Mouse (Mus musculus): ENCODE measurements around the gene Igfbp4.

Igfbp4 gene

GRCm38 (mm10) chr11:99042834-99043431, 1.9 kb downstream of the Igfbp4 start:
- no peak for DNase-seq

DNA sequence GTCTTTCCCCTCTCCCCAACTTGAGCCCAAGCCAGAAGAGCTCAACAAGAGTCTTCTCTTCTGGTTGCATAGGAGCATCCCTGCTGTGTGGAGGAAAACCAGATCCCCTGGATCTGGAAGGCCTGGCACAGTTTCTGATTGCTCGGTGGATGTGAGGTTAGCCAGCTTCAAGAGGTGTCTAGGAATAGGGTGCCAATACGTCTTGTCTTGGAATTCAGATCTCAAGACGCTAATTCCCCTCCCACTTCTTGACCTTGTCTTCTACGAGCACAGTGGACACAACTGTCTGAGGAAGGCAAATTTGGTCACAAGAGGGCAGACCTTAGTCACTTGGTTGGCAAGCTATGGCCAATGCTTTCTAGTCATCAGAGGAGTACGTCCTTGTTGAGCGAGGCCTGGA, 2.6 kb downstream of the Igfbp4 start:
- DNase-seq: no peak

- DNase-seq: no peak
Observed at GRCm38 (mm10) chr11:99044306-99044705, 3.3 kb downstream of the Igfbp4 start.

- DNase-seq: no peak
Observed at GRCm38 (mm10) chr11:99045159-99045889, 4.3 kb downstream of the Igfbp4 start.

GRCm38 (mm10) chr11:99047120-99047519, 6.1 kb downstream of the Igfbp4 start:
- DNase-seq: no peak

DNA sequence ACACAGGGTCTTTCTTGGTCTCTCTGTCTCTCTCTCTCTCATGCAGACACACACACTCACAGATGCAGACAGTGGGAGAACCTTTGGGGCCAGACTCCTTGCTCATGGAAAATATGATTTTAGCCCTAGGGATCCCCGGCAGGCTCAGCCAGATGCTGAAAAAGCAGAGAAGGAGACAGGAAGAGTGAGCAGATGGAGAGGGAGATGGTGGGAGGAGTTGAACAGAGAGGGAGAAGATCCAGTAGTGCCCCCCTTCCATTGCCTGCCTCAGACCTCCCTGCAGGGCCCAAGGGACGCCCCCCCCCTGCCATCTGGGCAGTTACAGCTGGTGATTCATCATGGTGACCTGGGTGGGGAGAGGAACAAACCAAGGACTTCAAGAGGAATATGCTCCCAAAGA, 6.6 kb downstream of the Igfbp4 start:
- no peak for DNase-seq

DNA sequence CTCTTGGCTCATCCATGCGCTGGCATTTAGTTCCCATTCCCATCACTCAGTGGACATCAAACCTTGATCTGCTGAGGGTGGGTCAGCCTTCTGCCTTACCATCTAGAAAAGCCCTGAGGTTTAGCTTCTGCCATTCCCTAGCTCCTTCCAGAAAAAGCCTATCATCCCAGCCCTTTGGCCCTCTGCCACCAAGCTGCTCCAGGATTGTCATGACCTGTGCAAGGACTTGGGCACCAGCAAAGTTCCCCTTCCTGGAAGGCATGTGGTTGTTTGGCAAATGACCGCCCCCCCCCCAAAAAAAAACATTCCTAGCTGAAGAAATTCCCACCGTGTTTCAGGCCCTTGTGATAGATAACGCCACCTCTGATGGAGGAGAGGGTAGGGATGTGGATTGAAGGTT, 14.1 kb downstream of the Igfbp4 start:
- DNase-seq: no peak

DNA sequence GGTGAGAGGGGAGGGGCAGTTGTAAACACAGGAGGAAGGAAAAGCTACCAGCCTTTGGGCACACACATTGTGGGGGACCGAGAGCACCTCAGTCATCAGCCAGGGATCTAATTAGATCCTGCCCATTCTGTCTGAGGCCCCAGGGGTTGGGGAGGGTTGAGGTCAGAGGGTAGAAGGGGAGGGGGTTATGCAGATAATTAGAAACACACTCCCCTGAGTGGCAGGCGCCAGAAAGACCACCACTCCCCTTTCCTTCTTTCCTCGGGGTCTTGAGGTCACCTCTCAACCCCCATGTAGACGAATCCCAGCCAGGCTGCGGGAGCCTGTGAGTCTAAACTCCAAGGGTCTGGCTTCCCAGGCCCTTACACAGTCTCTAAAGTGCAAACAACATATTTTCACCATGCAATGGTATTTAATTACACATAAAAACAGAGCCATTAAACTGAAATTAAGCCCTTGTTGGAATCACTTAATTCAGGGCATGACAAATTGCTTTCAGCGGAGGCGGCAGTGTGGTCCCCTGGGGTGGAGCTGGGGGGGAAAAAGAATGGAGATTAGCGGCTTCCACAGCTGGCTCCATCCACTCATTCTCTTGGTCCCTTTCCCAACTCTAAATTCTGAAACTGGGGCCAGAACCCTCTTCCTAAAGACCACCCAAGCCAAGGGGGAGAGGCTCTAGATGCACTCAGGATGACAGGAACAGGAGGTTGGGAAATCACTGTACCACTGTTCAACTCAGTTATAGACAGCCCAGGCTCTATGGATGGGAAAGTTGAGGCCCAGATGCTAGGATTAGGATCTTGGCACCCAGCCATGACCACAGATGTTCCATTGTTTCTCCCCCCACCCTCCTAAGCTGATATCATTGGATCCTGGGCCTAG, 14.8 kb downstream of the Igfbp4 start:
- no peak for DNase-seq

GRCm38 (mm10) chr11:99060435-99060834, 19.4 kb downstream of the Igfbp4 start:
- DNase-seq: no peak

DNA sequence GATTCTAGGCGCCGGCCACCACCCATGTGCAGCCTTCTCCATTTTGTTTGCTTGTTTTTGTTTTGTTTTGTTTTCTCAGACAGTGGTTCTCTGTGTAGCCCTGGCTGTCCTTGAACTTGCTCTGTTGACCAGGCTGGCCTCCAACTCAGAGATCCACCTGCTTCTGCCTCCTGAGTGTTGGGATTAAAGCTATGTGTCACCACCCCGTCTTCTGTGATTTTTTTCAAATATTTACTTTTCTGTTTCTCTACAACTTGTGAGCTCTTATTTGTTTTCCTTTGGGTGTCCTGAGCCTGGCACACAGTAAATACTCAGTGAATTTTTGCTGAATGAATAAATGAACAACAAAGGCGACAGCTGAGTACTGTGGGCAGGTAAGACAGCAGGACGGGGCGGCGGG, 21.6 kb downstream of the Igfbp4 start:
- DNase-seq: no peak

DNA sequence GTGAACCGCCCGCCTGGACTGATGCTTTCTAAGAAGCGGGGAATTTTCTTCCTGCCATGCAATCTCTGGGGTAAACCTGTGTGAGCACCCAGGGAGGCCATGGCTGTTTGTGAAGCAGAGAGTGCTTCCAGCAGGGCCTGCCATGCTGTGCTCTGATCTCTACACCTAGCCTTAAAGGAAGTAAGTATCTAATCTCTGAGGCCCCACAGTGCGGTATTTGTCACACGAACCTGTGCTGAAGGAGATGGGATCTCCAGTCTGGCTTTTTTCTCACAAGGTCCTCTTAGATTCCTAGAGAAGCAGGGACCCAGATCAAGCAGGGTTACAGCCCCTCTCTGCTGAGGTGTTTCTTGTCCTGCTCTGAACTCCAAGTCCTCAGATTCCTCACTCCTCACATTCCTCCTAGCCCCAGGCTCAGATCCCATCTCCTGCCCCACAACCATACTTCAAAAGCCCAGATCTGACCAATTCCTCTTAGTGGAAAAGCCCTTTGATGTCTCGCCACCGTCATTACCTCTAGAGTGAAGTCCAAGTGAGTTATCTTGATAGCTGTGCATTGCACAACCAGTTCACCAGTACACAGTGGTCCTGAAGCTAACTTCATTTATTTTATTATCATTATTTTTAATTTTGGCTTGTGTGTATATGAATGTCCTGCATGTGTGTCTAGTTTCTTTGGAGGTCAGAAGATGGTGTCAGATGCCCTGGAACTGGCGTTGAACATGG, 22.5 kb downstream of the Igfbp4 start:
- DNase-seq: no peak

DNA sequence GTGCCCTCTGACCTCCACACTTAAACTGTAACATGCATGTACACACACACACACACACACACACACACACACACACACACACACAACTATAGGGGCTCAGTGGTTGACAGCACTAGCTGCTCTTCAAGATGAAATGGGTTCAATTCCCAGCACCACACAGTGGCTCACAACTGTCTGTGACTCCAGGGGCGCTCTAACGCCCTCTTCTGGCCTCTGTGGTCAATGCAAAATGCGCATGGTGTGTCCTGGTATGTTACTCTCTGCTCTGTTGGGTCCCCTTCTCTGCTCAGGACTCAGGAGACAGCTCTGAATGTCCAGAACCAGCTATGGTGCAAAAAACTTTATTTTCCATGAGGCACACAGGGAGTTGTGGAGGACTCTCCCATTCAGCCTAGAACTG, 24.3 kb downstream of the Igfbp4 start:
- DNase-seq: no peak

- DNase-seq: peak; percentile 67
Observed at GRCm38 (mm10) chr11:99065979-99066378, 24.9 kb downstream of the Igfbp4 start.

- DNase-seq: no peak
Observed at GRCm38 (mm10) chr11:99067591-99067990, 26.5 kb downstream of the Igfbp4 start.

DNA sequence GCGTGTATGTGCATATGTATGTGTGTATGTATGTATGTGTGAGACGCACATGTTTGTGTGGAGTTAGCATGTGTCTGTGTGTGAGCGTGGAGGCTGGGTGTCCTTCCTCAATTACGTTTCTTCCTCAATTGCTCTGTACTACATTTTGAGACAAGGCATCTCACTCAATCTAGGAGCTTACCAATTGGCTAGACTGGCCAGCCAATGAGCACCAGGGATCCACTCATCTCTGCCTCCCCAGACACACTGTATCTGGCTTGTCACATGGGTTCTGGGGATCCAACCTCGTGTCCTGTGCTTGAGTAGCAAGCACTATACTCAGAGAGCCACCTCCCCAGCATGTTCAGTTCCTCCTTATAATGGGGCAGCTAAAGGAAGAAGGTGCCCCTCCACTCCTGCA, 27.4 kb downstream of the Igfbp4 start:
- DNase-seq: no peak

- no peak for DNase-seq
Observed at GRCm38 (mm10) chr11:99071866-99072265, 30.8 kb downstream of the Igfbp4 start.

GRCm38 (mm10) chr11:99073781-99074180, 32.7 kb downstream of the Igfbp4 start:
- no peak for DNase-seq

- no peak for DNase-seq
Observed at GRCm38 (mm10) chr11:99076744-99077319, 35.8 kb downstream of the Igfbp4 start.

- no peak for DNase-seq
Observed at GRCm38 (mm10) chr11:99077869-99078268, 36.8 kb downstream of the Igfbp4 start.

DNA sequence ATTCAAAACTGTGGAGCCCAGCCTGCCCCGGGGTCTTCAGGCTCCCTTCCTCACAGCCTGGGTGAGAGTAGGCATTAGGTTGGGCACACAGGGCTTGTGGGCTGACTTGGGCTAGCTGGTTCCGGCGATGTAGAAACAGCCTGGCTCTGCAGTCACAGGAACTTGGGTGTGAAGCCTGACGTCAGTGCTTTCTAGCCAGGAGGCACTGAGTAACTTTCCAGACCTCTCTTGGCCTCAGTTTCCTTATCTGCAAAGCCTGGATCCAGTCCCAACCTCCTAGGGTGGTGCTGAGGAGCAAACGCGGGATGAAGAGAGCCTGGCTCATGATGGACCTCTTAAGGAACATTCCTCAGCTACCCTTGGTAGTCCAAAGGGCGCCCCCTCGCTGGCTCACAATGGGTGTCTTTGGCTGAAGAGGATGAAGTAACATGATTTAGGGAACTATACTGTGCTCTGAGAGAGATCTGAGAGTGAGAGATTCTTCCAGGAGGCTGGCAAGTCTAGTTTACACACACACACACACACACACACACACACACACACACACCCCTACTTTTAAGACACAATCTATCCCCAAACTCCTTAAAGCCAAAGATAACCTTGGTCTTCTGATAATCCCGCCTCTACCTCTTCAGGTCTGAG, 40.0 kb downstream of the Igfbp4 start:
- no peak for DNase-seq

GRCm38 (mm10) chr11:99081566-99081965, 40.5 kb downstream of the Igfbp4 start:
- no peak for DNase-seq

DNA sequence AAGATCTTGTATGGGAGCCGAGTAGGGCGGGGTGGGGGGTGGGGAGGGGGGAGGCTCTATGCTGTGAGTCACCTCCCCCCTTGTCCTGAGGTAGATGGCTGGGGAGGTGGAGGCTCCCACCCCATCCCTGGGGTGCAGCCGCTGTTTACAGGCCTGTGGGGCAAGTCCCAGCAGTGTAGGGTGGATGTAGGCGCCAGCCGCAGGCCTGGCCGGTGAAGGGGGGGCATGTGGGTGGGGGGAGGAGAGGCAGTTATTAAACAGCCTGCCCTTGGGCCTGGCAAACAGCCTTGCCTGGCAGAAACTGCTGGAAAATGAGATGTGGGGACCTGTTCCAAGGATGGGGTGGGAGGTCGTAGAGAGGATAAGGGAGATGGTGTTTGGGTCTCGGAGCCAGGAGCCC, 41.1 kb downstream of the Igfbp4 start:
- DNase-seq: no peak
